Mouse (Mus musculus) heart, adult 2 months (tissue): ENCODE data around the gene Vps33a.

Experiments
- CTCF ChIP-seq: fragments of 200-600 bp; IDR thresholded peaks from 2 replicates; pipeline ENCODE4 v1.8.1; 2022; ENCODE audit warnings: antibody characterized with exemption, mild to moderate bottlenecking, moderate library complexity
- POLR2A ChIP-seq: fragments of 200-500 bp; IDR thresholded peaks from 2 replicates; pipeline ENCODE4 v1.6.1; 2011; ENCODE audit warnings: mild to moderate bottlenecking, low read depth, low read length, control low read depth; ENCODE audit not compliant: insufficient read depth

DNA sequence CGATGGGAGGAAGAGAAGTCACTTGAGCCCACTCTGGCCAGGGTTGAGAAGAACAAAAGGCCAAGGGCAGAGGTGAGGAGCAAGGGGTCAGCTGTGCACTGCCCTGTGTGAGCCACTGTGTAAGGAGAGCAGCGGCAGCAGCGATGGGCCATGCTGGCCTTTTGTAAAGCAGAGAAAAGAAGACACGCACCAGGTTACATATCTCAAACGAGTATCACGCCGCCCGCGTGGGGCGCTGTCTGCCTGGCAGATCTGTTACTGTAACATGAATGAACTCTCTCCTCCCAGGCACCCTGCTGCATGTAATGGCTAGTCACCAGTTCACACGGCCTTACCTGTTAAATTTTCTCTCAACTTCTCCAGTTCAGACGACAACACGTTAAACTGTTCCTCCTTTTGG, 49.6 kb upstream of the Vps33a start:
- TF ChIP-seq CTCF, result no peak
- no peak for TF ChIP-seq POLR2A
